Mouse (Mus musculus) heart, postnatal 10 days (tissue): Measurements from ENCODE around the gene Btbd9. TPM values are rescaled to one million over a fixed set of nuclear protein-coding genes. Genes with fewer than 3 reads are reported as not detected.
"Not testable (repeated sequence)": the region's sequence is repeated elsewhere in the genome, so short reads cannot be mapped to it uniquely, and the experiment has no call there.

Source experiments
- DNase-seq, 2 experiments: peaks; one replicate each; pipeline ENCODE4 v3.0.0; 2021
- intact Hi-C: fragments of 180-260 bp; cut with DNase I; formaldehyde crosslinking; loops from one replicate; pipeline ENCODE4 v1.15.1; 2025
- total RNA-seq, 2 experiments: library from RNA; stranded (reverse); gene quantifications; 2 replicates each; pipeline ENCODE4 v1.2.3; 2021

The Btbd9 gene
- total RNA-seq, 2 experiments from 2014 or later, result 30.9 to 34.0 TPM

- intact Hi-C loops, result loop anchor here (10.0 kb wide), 1 partner anchor 296 kb away; no protein-coding TSS in a partner anchor
- DNase-seq, result no peak
Measured at GRCm38 (mm10) chr17:30518431-30519171, 57.7 kb downstream of the Btbd9 start.

- intact Hi-C loops, result loop anchor here (10.0 kb wide), 1 partner anchor 298 kb away; no protein-coding TSS in a partner anchor
- no peak for DNase-seq
Measured at GRCm38 (mm10) chr17:30516580-30517340, 59.5 kb downstream of the Btbd9 start.

- no peak for DNase-seq
- intact Hi-C loops, result loop anchor here (10.0 kb wide), 1 partner anchor 299 kb away; no protein-coding TSS in a partner anchor
Measured at GRCm38 (mm10) chr17:30515401-30515800, 60.9 kb downstream of the Btbd9 start.

- intact Hi-C loops, result loop anchor here (10.0 kb wide), 1 partner anchor 302 kb away; no protein-coding TSS in a partner anchor
- DNase-seq, result no peak
Measured at GRCm38 (mm10) chr17:30513034-30513433, 63.3 kb downstream of the Btbd9 start.

GRCm38 (mm10) chr17:30512531-30512930 is 63.8 kb downstream of the Btbd9 start:
- intact Hi-C loops, result loop anchor here (10.0 kb wide), 1 partner anchor 302 kb away; no protein-coding TSS in a partner anchor
- no peak for DNase-seq

- DNase-seq, result no peak
- intact Hi-C loops, result loop anchor here (10.0 kb wide), 1 partner anchor 303 kb away; no protein-coding TSS in a partner anchor
Measured at GRCm38 (mm10) chr17:30512007-30512406, 64.3 kb downstream of the Btbd9 start.

- no peak for DNase-seq
- intact Hi-C loops, result loop anchor here (10.0 kb wide), 1 partner anchor 303 kb away; no protein-coding TSS in a partner anchor
Measured at GRCm38 (mm10) chr17:30511399-30511798, 64.9 kb downstream of the Btbd9 start.

- intact Hi-C loops, result loop anchor here (10.0 kb wide), 1 partner anchor 305 kb away; no protein-coding TSS in a partner anchor
- peak in 1 of 2 experiments; percentile 25 for DNase-seq
Measured at GRCm38 (mm10) chr17:30510171-30510570, 66.1 kb downstream of the Btbd9 start.

- no peak for DNase-seq
- intact Hi-C loops, result loop anchor here (10.0 kb wide), 1 partner anchor 305 kb away; no protein-coding TSS in a partner anchor
Measured at GRCm38 (mm10) chr17:30509646-30510045, 66.6 kb downstream of the Btbd9 start.

GRCm38 (mm10) chr17:30507636-30508576 is 68.4 kb downstream of the Btbd9 start:
- DNase-seq, result no peak
- intact Hi-C loops, result no loop called here

- no peak for DNase-seq
- intact Hi-C loops, result no loop called here
Measured at GRCm38 (mm10) chr17:30506916-30507315, 69.4 kb downstream of the Btbd9 start.

- intact Hi-C loops, result not testable (repeated sequence)
Measured at GRCm38 (mm10) chr17:30499541-30499940, 76.7 kb downstream of the Btbd9 start.

GRCm38 (mm10) chr17:30498779-30499178 is 77.5 kb downstream of the Btbd9 start:
- DNase-seq, result peak in 1 of 2 experiments; percentile 56
- intact Hi-C loops, result no loop called here

More at GRCm38 (mm10) chr17:30499541-30499940, 76.7 kb downstream of the Btbd9 start:
- not testable (repeated sequence) for DNase-seq

- peak; percentile 89 to 91 for DNase-seq
Measured at GRCm38 (mm10) chr17:30498376-30498719, 77.9 kb downstream of the Btbd9 start.

GRCm38 (mm10) chr17:30497525-30498375 is 78.5 kb downstream of the Btbd9 start:
- intact Hi-C loops, result no loop called here
- DNase-seq, result no peak

More at GRCm38 (mm10) chr17:30498376-30498719, 77.9 kb downstream of the Btbd9 start:
- intact Hi-C loops, result no loop called here

GRCm38 (mm10) chr17:30495567-30495966 is 80.7 kb downstream of the Btbd9 start:
- intact Hi-C loops, result no loop called here
- no peak for DNase-seq

GRCm38 (mm10) chr17:30495154-30495553 is 81.1 kb downstream of the Btbd9 start:
- intact Hi-C loops, result no loop called here
- DNase-seq, result no peak

- intact Hi-C loops, result no loop called here
- no peak for DNase-seq
Measured at GRCm38 (mm10) chr17:30493481-30493880, 82.8 kb downstream of the Btbd9 start.

- intact Hi-C loops, result no loop called here
- DNase-seq, result no peak
Measured at GRCm38 (mm10) chr17:30492191-30492590, 84.1 kb downstream of the Btbd9 start.
